In the genomic region with DNA sequence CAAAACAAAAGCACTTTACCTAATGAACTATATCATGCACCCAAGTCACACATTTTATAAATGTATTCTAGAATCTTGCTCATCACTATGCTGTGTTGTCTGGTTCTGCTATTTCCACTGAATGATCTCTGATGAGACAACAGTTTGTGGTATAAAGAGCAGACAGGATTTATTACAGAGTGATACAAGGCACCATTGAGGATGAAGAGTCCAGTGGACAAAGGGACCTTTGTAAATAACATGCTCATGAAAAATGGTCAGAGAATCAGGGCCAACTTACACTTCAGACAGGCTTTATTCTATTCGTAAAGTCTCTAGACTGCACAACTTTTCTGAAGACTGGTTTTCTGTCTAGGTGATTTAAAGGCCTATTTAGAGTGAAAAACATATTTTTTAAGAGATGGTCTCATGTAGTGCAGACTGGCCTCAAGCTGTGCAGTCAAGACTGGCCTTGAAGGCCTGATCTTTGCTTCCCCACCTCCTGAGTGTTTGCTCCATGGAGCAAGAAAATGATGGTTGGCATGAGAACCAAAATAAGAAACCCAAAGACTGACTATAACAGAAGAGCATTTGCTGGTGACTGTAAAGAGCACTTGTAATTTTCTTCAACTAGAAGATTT, we compare ENCODE assay signal across 27 mouse cellular contexts. TPM values are rescaled to one million over a fixed set of nuclear protein-coding genes. Genes with fewer than 3 reads are reported as not detected.
DNase-seq lines count a peak whose midpoint lies in the region; ATAC-seq and TF ChIP-seq lines count a peak whose summit lies in the region.
"Had no signal": no experiment of that assay in that cellular context is flagged by ENCODE, and none has a peak within 500 bp of the region (broad histone marks: within the 10 kb centered on the region; RNA-seq: fewer than 3 reads in every experiment).

No protein-coding gene starts in this region.

- DNase-seq in embryo, embryonic 11 days = peak; percentile 7
- no peak for DNase-seq in embryo, embryonic 10 days (ENCODE audit: low spot score)
- DNase-seq in midbrain, postnatal 0 days (ENCODE audit: low spot score) = peak; percentile 7
- DNase-seq in midbrain, embryonic 14.5 days = no peak
- peak; percentile 16 for DNase-seq in fibroblast of lung, adult 2 months (ENCODE audit: low read depth)
- no peak for DNase-seq in urinary bladder, postnatal 36 days (ENCODE audit: low spot score in 2 of 2)
- no peak for DNase-seq in heart, postnatal 36 days
- DNase-seq: adrenal gland, postnatal 14 days; cerebellum, adult 11-12 months; cerebellum, adult 9-10 months; cerebellum, postnatal 25 days; forebrain, postnatal 0 days; gastrocnemius, postnatal 14 days; heart, postnatal 4 days had no signal

- H3K36me3 ChIP-seq in midbrain, postnatal 0 days (ENCODE audit: insufficient read depth, low read length) = no peaks in the 10 kb centered on the region
- no peaks in the 10 kb centered on the region for H3K36me3 ChIP-seq in midbrain, embryonic 14.5 days (ENCODE audit: control insufficient read depth, insufficient read depth, low read length)
- no peaks in the 10 kb centered on the region for H3K36me3 ChIP-seq in neural tube, embryonic 13.5 days
- H3K36me3 ChIP-seq: embryonic facial prominence, embryonic 12.5 days; forebrain, embryonic 12.5 days; heart, embryonic 12.5 days had no signal

- WGBS in midbrain, postnatal 0 days = 63% methylated on average over 1 of the region's 1 CpGs
- WGBS in midbrain, embryonic 14.5 days = 72% methylated on average over 1 of the region's 1 CpGs
- 15% methylated on average over 1 of the region's 1 CpGs for WGBS in neural tube, embryonic 13.5 days

- H3K4me1 ChIP-seq in midbrain, postnatal 0 days (ENCODE audit: insufficient read depth, low read length) = no peaks in the 10 kb centered on the region
- H3K4me1 ChIP-seq in midbrain, embryonic 14.5 days (ENCODE audit: control insufficient read depth, insufficient read depth, low read length) = no peaks in the 10 kb centered on the region
- H3K4me1 ChIP-seq in neural tube, embryonic 13.5 days (replicated peaks) = peaks cover 9% of the 10 kb centered on the region; the same call in 1 of the 2 replicates
- H3K4me1 ChIP-seq: embryonic facial prominence, embryonic 12.5 days; forebrain, embryonic 12.5 days had no signal

- no peaks in the 10 kb centered on the region for H3K27me3 ChIP-seq in midbrain, postnatal 0 days (ENCODE audit: insufficient read depth, low read length)
- H3K27me3 ChIP-seq in midbrain, embryonic 14.5 days (ENCODE audit: control insufficient read depth, insufficient read depth, low read length) = no peaks in the 10 kb centered on the region
- no peaks in the 10 kb centered on the region for H3K27me3 ChIP-seq in neural tube, embryonic 13.5 days
- H3K27me3 ChIP-seq: embryonic facial prominence, embryonic 12.5 days; forebrain, embryonic 12.5 days; heart, embryonic 12.5 days; Patski had no signal

- no peak overlapping the region for H3K4me3 ChIP-seq in midbrain, postnatal 0 days (ENCODE audit: low read depth, low read length)
- no peak overlapping the region for H3K4me3 ChIP-seq in midbrain, embryonic 14.5 days (replicated peaks; ENCODE audit: low read depth, low read length)
- H3K4me3 ChIP-seq in neural tube, embryonic 13.5 days = no peak overlapping the region
- H3K4me3 ChIP-seq: embryonic facial prominence, embryonic 12.5 days; forebrain, embryonic 12.5 days; heart, embryonic 12.5 days had no signal

- no peak overlapping the region for H3K4me2 ChIP-seq in midbrain, postnatal 0 days (ENCODE audit: low read depth, low read length, poor library complexity, severe bottlenecking)
- no peak overlapping the region for H3K4me2 ChIP-seq in midbrain, embryonic 14.5 days (ENCODE audit: low read length)
- H3K4me2 ChIP-seq in neural tube, embryonic 13.5 days = no peak overlapping the region
- H3K4me2 ChIP-seq: embryonic facial prominence, embryonic 12.5 days; forebrain, embryonic 12.5 days; heart, embryonic 12.5 days had no signal

- H3K9me3 ChIP-seq in midbrain, postnatal 0 days (ENCODE audit: low read length) = no peaks in the 10 kb centered on the region
- H3K9me3 ChIP-seq in midbrain, embryonic 14.5 days (ENCODE audit: control insufficient read depth, low read length) = no peaks in the 10 kb centered on the region
- no peaks in the 10 kb centered on the region for H3K9me3 ChIP-seq in neural tube, embryonic 13.5 days
- H3K9me3 ChIP-seq: embryonic facial prominence, embryonic 12.5 days; forebrain, embryonic 12.5 days; heart, embryonic 12.5 days had no signal

- no peak for ATAC-seq in midbrain, postnatal 0 days (ENCODE audit: low FRiP score)
- ATAC-seq in midbrain, embryonic 14.5 days (ENCODE audit: low FRiP score, low TSS enrichment) = no peak
- ATAC-seq in neural tube, embryonic 13.5 days (ENCODE audit: low read depth) = peak; percentile 61
- ATAC-seq: activated CD4-positive, CD25-positive, alpha-beta regulatory T cell, adult 4 months; forebrain, postnatal 0 days; intestine, embryonic 16.5 days; Patski had no signal

- no peak overlapping the region for H3K27ac ChIP-seq in midbrain, postnatal 0 days (ENCODE audit: low read depth, low read length)
- no peak overlapping the region for H3K27ac ChIP-seq in midbrain, embryonic 14.5 days (replicated peaks; ENCODE audit: low read depth, low read length)
- no peak overlapping the region for H3K27ac ChIP-seq in neural tube, embryonic 13.5 days (replicated peaks)
- H3K27ac ChIP-seq: embryonic facial prominence, embryonic 12.5 days; forebrain, embryonic 12.5 days had no signal

- no peak overlapping the region for H3K9ac ChIP-seq in midbrain, postnatal 0 days (replicated peaks; ENCODE audit: low read length, poor library complexity, severe bottlenecking)
- H3K9ac ChIP-seq in midbrain, embryonic 14.5 days (replicated peaks; ENCODE audit: low read length) = no peak overlapping the region
- no peak overlapping the region for H3K9ac ChIP-seq in neural tube, embryonic 13.5 days
- H3K9ac ChIP-seq: embryonic facial prominence, embryonic 12.5 days; forebrain, embryonic 12.5 days; forebrain, postnatal 0 days; heart, embryonic 12.5 days had no signal

- intact Hi-C loops in heart, postnatal 36 days (cut with DNase I) = no loop called here

- TF ChIP-seq CTCF in midbrain, postnatal 0 days (IDR thresholded peaks at IDR 0.05) = no peak

RNA-seq across cellular contexts. Expression of a gene that starts 51.6 kb away (rescaled TPM):
- total RNA-seq in midbrain, postnatal 0 days (2014; rRNA removed) = not detected in 2 replicates
- not detected in 2 replicates for polyA plus RNA-seq in midbrain, postnatal 0 days (2015; fragmentation: Nextera tagmentation; extraction: Ambion mirVana)
- polyA plus RNA-seq in midbrain, embryonic 14.5 days (2014; fragmentation: Nextera tagmentation; extraction: Ambion mirVana) = not detected in 2 replicates
- polyA plus RNA-seq in neural tube, embryonic 13.5 days (2015; fragmentation: Nextera tagmentation; extraction: Ambion mirVana) = not detected in 2 replicates
- total RNA-seq in heart, postnatal 36 days (2021) = not detected
- total RNA-seq: adrenal gland, adult 18-20 months; adrenal gland, postnatal 14 days; forebrain, postnatal 0 days; gastrocnemius, adult 18-20 months; gastrocnemius, postnatal 14 days; heart, adult 8-10 months; heart, postnatal 4 days; MEL had no signal
- polyA plus RNA-seq: activated CD4-positive, CD25-positive, alpha-beta regulatory T cell, adult 4 months; cortical plate, adult 2 months; embryonic facial prominence, embryonic 12.5 days; forebrain, embryonic 12.5 days; forebrain, postnatal 0 days; heart, embryonic 12.5 days; heart, embryonic 16.5 days; intestine, embryonic 16.5 days; Patski had no signal

Comparison
In these comparisons a context has a peak if more than half of its experiments do, and no peak if none do; other contexts are left out.
1. DNase-seq: peak in embryo, embryonic 11 days (single experiment), midbrain, postnatal 0 days (single experiment) and fibroblast of lung, adult 2 months (single experiment); none in embryo, embryonic 10 days (single experiment), midbrain, embryonic 14.5 days (single experiment), urinary bladder, postnatal 36 days (0 of 2) and heart, postnatal 36 days (0 of 2).